Mouse (Mus musculus) heart, embryonic 10.5 days (tissue): ENCODE results near the gene Syp. TPM values are rescaled to one million over a fixed set of nuclear protein-coding genes. Genes with fewer than 3 reads are reported as not detected.

ENCODE experiments used
- DNase-seq: peaks from one replicate; pipeline ENCODE4 v3.0.0-alpha.2; 2017; ENCODE audit warnings: low spot score
- H3K27ac ChIP-seq: fragments of 300-500 bp; sonication (generic); 2 replicates; pipeline ENCODE4 v1.5.1; 2016; ENCODE audit warnings: mild to moderate bottlenecking
- H3K27me3 ChIP-seq: fragments of 300-500 bp; sonication (generic); 2 replicates; pipeline ENCODE4 v1.6.1; 2016; ENCODE audit warnings: mild to moderate bottlenecking; ENCODE audit not compliant: poor library complexity, insufficient read depth, severe bottlenecking
- H3K36me3 ChIP-seq: fragments of 300-500 bp; sonication (generic); 2 replicates; pipeline ENCODE4 v1.6.1; 2016; ENCODE audit warnings: mild to moderate bottlenecking, moderate library complexity
- H3K4me1 ChIP-seq: fragments of 300-500 bp; sonication (generic); 2 replicates; pipeline ENCODE4 v1.6.1; 2016; ENCODE audit warnings: mild to moderate bottlenecking
- H3K4me3 ChIP-seq: fragments of 300-500 bp; sonication (generic); 2 replicates; pipeline ENCODE4 v1.5.1; 2016; ENCODE audit warnings: mild to moderate bottlenecking, moderate library complexity
- H3K9me3 ChIP-seq: fragments of 300-500 bp; sonication (generic); 2 replicates; pipeline ENCODE4 v1.6.1; 2016; ENCODE audit warnings: mild to moderate bottlenecking, moderate library complexity
- WGBS: fragments of 180-500 bp; shearing (Covaris S2); methylation state at CpG from one replicate; pipeline ENCODE4 v1.1.7; 2016; 5-methylcytosine and 5-hydroxymethylcytosine counted together
- polyA plus RNA-seq: library from polyadenylated mRNA; unstranded; fragments of >200 nt; fragmentation: Nextera tagmentation; extraction: Ambion mirVana; gene quantifications from 2 replicates; pipeline ENCODE4 v1.2.1, GENCODE M21; 2016

Syp gene
- polyA plus RNA-seq, 1 experiment from 2014 or later: 1.1 TPM

DNA sequence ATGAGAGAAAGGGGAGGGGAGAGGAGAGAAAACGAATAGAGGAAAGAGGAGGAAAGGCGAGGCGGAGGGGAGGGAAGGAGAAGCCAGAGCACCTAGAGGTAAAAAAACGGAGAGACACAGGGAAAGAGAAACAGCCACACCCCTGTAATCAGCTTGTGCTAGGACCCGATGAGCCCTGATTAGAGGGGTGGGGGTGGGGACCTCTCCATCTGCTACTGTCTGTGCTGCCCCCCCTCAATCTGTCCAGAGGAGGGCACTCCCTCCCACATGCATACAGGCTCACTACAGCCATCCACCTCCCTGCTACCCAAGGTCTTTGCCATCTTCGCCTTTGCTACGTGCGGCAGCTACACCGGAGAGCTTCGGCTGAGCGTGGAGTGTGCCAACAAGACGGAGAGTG is 2.5 kb downstream of the Syp start:
- WGBS: 28% methylated on average over 12 of the region's 12 CpGs
- Histone ChIP-seq H3K4me3 (no peak overlapping the region), H3K27me3 (peaks cover 24% of the 10 kb centered on the region), H3K27ac (no peak overlapping the region), H3K9me3 (no peaks in the 10 kb centered on the region), H3K4me1 (0 out of 2 replicates have a peak, but pooled peaks cover 4% of the 10 kb centered on the region), H3K36me3 (no peaks in the 10 kb centered on the region)
- no peak for DNase-seq

DNA sequence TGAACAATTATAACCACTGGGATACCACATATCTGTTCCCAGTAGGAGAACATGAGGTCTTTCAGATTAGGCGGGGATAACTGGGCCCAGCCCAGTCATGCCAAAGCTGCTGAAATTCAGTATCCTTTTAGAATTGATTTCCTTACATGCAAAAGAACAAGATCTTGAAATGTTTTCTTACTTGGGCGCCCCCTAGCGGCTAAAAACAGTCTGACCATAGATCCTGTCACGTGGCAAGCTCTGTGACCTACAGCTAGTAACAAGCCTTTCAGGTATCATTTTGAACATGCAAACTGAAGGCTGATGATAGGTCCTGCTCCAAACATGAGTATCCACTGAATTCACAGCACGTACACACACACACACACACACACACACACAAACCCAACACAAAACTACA is 7.1 kb downstream of the Syp start:
- WGBS: 15% methylated on average over 5 of the region's 5 CpGs

DNA sequence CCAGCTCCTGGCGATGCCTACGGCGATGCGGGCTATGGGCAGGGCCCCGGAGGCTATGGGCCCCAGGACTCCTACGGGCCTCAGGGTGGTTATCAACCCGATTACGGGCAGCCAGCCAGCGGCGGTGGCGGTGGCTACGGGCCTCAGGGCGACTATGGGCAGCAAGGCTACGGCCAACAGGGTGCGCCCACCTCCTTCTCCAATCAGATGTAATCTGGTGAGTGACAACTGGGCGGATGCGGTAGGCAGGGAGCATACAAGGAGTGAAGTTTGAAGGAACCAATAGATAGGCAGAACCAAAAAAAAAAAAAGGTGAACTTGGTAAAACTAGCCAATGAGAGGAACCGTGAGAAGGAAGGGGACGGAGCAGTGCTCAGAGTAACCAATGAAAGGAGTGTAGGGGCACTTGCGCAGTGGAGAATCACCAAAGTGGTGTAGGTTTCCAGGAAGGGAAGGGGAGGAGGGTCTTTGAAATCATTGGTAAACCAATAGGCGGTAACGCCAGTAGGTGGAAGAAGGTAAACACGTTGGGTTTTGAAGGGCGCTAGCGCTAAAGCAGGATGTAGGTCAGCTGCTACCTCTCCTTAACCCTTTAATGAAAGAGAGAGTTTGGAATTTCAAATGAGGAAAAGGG is 10.5 kb downstream of the Syp start:
- peak; percentile 93 for DNase-seq
- Histone ChIP-seq H3K36me3 (no peaks in the 10 kb centered on the region), H3K4me3 (peak overlapping the region; percentile 61), H3K4me1 (no peaks in the 10 kb centered on the region), H3K9me3 (no peaks in the 10 kb centered on the region), H3K27me3 (no peaks in the 10 kb centered on the region), H3K27ac (peak overlapping the region; percentile 91)
- WGBS: 11% methylated on average over 25 of the region's 25 CpGs

More for the DNA sequence above, 7.1 kb downstream of the Syp start:
- Histone ChIP-seq H3K27ac (no peak overlapping the region), H3K9me3 (no peaks in the 10 kb centered on the region), H3K4me1 (no peaks in the 10 kb centered on the region), H3K36me3 (no peaks in the 10 kb centered on the region), H3K4me3 (no peak overlapping the region), H3K27me3 (peaks cover 7% of the 10 kb centered on the region; the same call in 1 of the 2 replicates)
- peak; percentile 85 for DNase-seq

GRCm38 (mm10) chrX:7657221-7657639 is 19.0 kb downstream of the Syp start, which contains the start of gene Prickle3:
TSS of gene Prickle3 (plus strand) at chrX:7657260.
- peak; percentile 85 for DNase-seq
- Histone ChIP-seq H3K27ac (peak within 1 kb of the TSS; percentile 86), H3K4me1 (peaks cover 12% of the 10 kb centered on the region; the same call in 1 of the 2 replicates), H3K9me3 (no peaks in the 10 kb centered on the region), H3K27me3 (no peaks in the 10 kb centered on the region), H3K36me3 (no peaks in the 10 kb centered on the region), H3K4me3 (peak within 1 kb of the TSS; percentile 68)
- WGBS: 19% methylated on average over 26 of the region's 26 CpGs

DNA sequence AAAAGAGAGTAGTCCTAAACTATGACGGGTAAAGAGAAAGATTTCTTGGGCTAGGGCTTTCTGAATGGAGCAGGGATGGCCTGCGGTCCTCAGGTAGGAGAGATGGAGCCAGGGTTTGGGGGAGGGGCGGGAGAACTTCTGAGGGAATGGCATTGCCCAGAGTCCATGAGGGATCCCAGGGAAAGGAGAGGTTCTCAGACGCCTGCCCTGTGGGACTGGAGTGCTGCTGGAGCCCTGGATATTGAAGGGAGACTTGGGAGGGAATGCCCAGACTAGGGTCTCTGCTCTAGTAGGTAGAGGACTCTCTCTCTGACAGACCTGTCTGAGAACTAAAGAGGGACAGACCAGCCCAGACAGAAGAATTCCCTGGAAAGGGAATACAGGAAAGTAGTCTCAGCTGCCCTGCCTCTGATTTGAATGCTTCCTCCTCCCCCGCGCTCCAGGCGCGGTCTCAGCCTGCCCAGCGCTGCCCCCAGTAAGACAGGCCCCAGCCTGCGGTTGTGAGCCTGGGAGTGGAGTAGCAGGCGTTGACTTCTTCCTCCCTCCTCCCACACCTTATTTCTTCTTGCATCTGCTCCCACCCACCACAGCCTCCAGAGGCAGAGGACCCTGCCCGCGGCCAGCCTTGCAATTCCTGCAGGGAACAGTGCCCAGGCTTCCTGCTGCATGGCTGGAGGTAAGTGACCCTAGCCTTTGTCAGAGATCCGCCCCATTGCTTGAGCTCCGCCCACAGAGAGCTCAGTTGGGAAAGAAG is 19.9 kb downstream of the Syp start:
- WGBS: 27% methylated on average over 15 of the region's 15 CpGs
- Histone ChIP-seq H3K27ac (peak overlapping the region; percentile 86; the same call in 1 of the 2 replicates), H3K9me3 (no peaks in the 10 kb centered on the region), H3K36me3 (no peaks in the 10 kb centered on the region), H3K27me3 (no peaks in the 10 kb centered on the region), H3K4me1 (peaks cover 12% of the 10 kb centered on the region; the same call in 1 of the 2 replicates), H3K4me3 (peak overlapping the region; percentile 68)
- DNase-seq: no peak

DNA sequence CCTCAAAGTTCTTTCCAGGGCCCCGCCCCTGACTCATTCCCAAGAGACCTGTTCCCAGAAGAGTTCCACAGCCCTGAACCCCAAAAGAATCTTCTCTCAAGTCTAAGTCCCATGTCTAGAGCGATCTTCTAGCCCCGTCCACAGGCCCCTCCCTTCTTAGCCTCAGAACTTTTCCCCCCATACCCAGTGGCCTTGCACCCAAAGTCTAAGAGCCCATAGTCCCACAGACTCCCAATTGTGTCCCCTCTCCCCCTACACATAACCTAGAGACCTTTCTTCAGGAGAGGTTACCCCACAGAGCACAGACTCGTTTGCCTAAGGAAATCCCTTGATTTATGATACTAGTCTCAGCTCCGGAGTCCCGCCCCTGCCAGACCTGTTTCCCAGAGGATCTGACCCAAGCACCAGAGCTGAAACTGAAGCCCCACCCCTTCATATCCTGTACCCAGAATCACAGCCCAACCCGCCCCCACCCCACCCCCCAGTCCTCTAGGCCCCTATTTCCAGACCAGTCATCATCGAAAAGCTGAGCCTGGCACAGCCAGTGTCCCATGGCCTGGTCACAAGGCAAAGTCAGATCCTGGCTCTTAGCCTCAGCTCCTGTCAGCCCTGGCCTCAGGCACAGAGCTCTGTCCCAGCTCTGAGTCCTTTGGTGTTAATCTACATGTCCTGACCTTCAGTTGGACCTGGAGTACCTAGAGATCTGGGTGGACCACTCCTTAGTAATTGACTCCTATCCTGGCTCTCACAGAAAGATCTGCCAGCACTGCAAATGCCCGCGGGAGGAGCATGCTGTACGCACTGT is 20.7 kb downstream of the Syp start:
- Histone ChIP-seq H3K27me3 (no peaks in the 10 kb centered on the region), H3K9me3 (no peaks in the 10 kb centered on the region), H3K27ac (0 out of 2 replicates have a peak overlapping the region, but pooled peaks have one; percentile 86), H3K36me3 (no peaks in the 10 kb centered on the region), H3K4me1 (peaks cover 12% of the 10 kb centered on the region; the same call in 1 of the 2 replicates), H3K4me3 (peak overlapping the region; percentile 68)
- 50% methylated on average over 11 of the region's 11 CpGs for WGBS
- no peak for DNase-seq

- H3K27me3 ChIP-seq: no peaks in the 10 kb centered on the region
- no peaks in the 10 kb centered on the region for H3K9me3 ChIP-seq
- peaks cover 9% of the 10 kb centered on the region; the same call in 1 of the 2 replicates for H3K36me3 ChIP-seq
- no peak for DNase-seq
- no peak overlapping the region for H3K27ac ChIP-seq
- H3K4me3 ChIP-seq: no peak overlapping the region
- WGBS: 72% methylated on average over 4 of the region's 4 CpGs
- H3K4me1 ChIP-seq: peaks cover 12% of the 10 kb centered on the region; the same call in 1 of the 2 replicates
Observed at GRCm38 (mm10) chrX:7661086-7661485, 22.8 kb downstream of the Syp start.

DNA sequence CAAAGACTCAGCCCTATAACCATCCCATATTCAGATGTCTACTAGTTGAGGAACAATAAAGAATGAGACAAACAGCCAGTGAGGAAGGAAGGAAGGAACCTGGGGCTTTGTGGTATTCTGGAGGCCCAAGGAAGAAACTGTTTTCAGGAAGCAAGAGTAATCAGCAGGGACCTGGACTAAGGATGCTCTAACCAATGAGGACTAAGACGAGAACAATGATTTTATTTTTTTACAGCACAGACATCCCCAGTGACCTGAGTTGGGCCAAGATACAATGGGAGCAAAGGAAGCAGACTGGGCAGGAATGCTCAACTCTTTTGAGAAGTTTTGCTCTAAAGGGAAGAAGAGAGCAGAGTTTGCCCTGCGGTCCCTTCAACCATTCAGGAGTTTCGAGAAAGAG is 24.7 kb downstream of the Syp start:
- Histone ChIP-seq H3K36me3 (peaks cover 22% of the 10 kb centered on the region), H3K4me3 (no peak overlapping the region), H3K4me1 (peaks cover 11% of the 10 kb centered on the region; the same call in 1 of the 2 replicates), H3K27ac (no peak overlapping the region), H3K9me3 (no peaks in the 10 kb centered on the region), H3K27me3 (no peaks in the 10 kb centered on the region)
- WGBS: 75% methylated on average over 3 of the region's 3 CpGs
- DNase-seq: no peak

DNA sequence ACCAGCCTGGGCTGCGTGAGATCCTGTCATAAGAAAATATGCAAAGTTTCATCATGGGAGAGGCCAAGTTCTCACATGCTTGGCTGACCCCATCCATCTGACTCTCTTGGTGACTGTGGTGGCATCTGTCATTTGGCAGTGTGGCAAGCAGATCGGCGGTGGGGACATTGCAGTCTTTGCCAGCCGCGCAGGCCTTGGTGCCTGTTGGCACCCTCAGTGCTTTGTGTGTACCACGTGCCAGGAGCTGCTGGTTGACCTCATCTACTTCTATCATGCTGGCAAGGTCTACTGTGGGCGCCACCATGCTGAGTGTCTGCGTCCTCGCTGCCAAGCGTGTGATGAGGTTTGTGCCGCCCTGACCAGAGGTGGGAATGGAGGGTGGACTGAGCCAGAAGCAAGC is 26.5 kb downstream of the Syp start:
- no peaks in the 10 kb centered on the region for H3K27me3 ChIP-seq
- no peaks in the 10 kb centered on the region for H3K9me3 ChIP-seq
- peaks cover 30% of the 10 kb centered on the region for H3K36me3 ChIP-seq
- no peak for DNase-seq
- H3K4me3 ChIP-seq: no peak overlapping the region
- WGBS: 83% methylated on average over 11 of the region's 11 CpGs
- H3K27ac ChIP-seq: no peak overlapping the region
- H3K4me1 ChIP-seq: no peaks in the 10 kb centered on the region

DNA sequence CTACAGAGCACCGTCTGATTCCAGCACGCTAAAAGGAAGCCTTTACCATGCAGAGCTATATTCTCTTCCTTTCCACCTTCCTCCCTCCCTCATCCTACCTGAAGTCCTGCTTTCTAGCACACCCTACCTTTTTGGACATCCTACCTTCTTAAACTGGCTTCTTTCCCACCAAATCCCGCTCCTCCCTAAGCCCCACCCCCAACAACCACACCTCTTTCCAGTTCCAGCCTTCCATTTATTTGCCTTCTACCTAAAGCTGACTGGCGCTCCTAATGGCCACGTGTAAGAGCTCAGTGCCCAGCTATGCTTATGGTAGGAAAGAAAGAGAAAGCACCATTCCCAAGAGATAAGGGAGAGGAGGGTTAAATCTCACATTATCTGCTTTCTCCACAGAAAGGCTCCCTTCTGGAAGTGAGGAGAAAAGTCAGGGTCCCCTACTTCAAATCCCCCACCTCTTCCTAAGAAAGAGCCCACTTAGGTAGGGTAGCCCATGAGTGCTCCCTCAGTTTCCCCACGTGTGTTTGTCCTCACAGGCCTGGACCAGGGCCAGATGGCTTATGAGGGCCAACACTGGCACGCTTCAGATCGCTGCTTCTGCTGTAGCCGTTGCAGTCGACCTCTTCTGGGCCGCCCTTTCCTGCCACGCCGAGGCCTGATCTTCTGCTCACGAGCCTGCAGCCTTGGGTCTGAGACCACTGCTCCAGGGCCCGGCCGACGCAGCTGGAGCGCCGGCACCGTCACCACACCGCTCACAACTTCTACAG is 27.6 kb downstream of the Syp start:
- Histone ChIP-seq H3K27ac (no peak overlapping the region), H3K36me3 (peaks cover 30% of the 10 kb centered on the region), H3K27me3 (no peaks in the 10 kb centered on the region), H3K9me3 (no peaks in the 10 kb centered on the region), H3K4me3 (no peak overlapping the region), H3K4me1 (no peaks in the 10 kb centered on the region)
- no peak for DNase-seq
- 68% methylated on average over 21 of the region's 21 CpGs for WGBS

DNA sequence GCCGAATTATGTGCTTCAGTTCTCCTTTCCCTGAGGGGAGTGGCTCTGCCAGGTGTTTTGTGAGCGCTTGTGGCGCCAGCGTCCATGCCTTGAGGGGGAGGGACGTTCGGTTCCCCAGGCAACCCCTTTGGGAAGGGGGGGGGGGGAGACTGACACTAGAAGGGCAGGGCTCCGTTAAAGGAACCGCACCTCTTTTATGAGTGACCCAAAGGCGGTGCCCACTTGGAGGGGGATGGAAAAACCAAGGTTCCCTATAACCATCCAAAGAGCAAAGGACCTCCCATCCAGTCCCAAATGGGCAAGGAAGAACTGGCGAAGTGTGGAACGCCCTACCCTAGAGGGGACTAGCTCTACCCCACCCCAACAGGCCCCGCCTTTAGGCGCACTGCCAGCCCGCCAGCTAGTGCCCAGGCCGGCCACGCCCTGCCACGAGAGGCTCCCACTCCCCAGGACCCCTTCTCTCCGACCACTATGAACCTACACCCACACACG is 32.2 kb downstream of the Syp start:
- peak overlapping the region; percentile 85 for H3K27ac ChIP-seq
- DNase-seq: peak; percentile 80
- no peaks in the 10 kb centered on the region for H3K9me3 ChIP-seq
- H3K4me1 ChIP-seq: peaks cover 9% of the 10 kb centered on the region; the same call in 1 of the 2 replicates
- H3K4me3 ChIP-seq: peak overlapping the region; percentile 68
- peaks cover 24% of the 10 kb centered on the region for H3K36me3 ChIP-seq
- H3K27me3 ChIP-seq: no peaks in the 10 kb centered on the region
- 21% methylated on average over 18 of the region's 19 CpGs for WGBS
